Mouse (Mus musculus) ZHBTc4 (cell line): ENCODE measurements at regions not wholly inside any gene's neighbourhood (a gene's known extent, or its start where the extent isn't known, plus 50 kb on each side); places are given as distances from the start of the nearest gene placed in this dataset.
"Not testable (repeated sequence)": the region's sequence is repeated elsewhere in the genome, so short reads cannot be mapped to it uniquely, and the experiment has no call there.

Source experiments
- DNase-seq: peaks from one replicate; pipeline ENCODE4 v3.0.0-alpha.2; 2011; ENCODE audit warnings: low read depth, low spot score

DNA sequence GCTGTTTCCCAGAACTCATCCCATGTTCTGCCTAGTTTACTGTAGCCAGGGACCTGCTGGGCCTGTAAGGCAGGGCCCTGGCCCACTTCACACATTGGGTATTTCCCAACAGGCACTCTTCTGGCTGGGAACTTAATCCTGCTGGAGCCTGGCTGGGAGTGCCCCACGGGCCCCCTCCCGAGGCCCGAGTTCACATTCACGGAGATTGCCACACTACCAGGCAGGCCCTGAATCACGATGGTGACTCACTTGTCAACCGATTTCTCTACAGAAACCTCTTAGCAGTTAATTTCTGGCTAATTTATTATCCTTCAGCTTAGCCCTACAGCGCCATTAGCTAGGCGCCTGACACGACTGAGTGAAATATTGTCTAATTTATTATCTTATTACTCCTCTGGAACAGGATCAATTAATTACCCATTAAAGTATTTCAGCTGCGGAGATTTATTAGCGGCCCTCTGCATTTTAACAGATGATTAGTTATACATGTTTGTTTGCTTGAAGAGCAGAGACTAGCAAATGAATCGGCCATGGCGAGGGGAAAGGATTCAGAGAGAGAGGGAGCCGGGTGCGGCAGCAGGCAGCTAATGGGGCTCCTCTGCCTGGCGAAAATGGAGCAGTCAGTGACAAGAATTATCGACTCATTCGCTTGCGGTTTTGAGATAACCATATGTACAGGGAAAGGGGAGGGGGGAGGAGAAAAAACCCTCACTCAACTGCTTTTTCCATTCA is 229.7 kb upstream of the Zfp703 start:
- no peak for DNase-seq

DNA sequence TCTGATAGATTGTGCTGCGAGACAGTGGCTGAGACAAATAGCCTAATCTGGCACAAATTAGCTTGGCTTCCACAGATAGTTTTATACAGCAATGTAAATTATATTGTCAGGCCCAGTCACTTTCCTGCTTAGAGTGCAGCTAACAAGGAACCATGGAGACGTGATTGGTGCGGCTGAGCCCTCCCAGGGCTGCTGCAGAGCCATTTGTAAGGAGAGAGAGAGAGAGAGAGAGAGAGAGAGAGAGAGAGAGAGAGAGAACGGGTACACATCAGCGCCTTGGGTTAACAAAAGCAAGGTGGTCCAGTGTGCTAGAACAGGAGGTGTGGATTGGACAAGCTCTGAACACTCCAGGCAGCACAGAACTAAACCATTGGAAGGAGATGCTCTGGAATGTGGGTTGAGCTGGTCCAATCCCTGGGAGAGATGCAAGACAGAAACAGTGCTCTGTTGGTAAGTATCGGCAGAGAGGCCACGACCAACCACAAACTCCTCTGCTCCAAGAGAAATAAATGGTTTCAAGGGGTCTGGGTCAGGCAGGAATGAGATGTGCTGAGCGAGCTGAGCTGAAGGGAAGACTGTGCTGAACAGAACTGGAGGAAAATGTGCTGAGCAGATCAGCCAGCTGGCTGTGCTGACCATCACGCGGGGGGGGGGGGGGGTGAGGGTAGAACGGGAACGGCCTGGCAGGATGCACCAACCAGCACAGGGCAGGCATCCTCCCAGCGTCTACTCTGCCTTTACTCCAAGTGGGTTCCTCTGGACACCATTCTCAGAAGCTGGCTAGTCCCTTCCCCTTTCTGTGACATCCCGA is 228.8 kb upstream of the Zfp703 start:
- DNase-seq, result no peak

DNA sequence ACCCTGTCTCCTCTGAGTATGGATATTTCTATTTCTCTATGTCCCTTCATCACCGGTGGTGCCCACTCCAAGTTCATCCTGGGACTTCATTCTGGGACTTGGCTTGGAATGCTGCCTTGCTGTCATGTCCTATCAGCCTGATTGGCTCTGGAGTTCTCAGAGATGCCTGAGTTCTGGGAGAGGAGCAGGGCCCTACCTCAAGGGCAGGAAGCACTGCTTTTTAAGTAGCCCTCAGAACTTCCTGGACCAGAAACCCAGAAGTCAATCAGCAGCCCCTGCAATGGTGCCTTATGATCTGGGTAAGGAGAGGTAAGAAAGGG is 228.2 kb upstream of the Zfp703 start:
- DNase-seq, result no peak

DNA sequence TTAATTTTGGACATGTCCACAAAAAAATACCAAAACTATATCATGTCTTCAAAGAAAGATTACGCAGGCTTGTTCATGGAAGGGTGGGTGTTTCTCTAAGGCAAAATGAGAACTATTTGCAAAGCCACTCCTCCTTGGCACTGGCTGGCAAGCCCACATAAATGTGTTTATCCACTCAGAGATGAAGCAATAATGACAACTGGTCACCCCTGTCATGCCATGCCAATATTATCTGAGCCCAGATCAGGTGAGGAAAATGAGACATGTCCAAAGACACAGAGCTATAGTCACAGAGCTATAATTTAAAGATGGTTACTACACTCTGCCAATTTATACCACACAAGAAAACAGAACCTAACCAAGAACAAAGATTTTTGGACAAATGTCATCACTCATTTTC is 227.0 kb upstream of the Zfp703 start:
- no peak for DNase-seq

DNA sequence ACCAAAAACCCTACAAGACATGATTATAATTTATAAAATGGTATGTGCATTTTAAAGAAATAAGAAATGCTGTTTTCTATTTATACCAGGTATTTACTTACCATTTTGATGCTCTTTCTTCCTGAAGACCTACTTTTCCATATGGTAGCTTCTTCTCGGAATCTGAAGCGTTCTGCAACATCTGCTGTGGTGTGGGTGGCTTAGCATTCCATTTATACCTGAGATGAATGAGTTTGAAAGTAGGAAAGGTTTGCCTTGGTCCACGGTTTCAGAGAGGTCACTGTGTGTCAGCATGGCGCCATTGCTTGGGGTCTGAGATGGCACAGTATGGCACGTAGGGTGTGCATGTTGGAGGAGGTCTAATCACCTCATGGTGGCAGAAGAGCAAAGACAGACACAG is 225.5 kb upstream of the Zfp703 start:
- no peak for DNase-seq

DNA sequence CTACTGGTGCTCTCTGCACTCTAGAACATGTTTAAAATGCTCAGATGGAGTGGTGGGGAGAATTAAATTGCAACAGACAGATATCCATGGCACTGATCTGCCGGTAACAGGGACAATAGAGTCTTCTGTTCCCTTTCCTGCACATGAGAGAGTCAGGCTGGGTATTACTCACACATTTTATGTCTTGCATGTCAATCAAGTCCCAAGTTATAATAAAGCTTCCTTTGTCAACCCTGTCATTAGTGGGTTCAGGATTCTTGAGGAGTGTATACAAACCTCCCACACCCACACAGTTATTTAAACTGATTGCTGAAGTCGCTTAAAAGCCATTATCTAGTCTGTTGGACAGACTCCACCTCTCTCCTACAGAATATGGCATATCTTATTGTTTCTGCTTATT is 220.7 kb upstream of the Zfp703 start:
- no peak for DNase-seq

DNA sequence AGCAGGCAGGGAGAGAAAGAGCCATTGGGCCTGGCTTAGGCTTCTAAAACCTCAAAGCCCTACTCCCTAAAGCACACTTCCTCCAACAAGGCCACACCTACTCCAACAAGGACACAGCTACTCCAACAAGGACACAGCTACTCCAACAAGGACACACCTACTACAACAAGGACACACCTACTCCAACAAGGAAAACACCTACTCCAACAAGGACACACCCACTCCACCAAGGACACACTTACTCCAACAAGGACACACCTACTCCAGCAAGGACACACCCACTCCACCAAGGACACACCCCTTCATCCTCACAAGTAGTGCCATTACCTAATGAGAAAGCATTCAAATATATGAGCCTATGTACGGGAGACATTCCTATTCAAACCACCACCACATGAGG is 216.4 kb upstream of the Zfp703 start:
- peak; percentile 51 for DNase-seq

DNA sequence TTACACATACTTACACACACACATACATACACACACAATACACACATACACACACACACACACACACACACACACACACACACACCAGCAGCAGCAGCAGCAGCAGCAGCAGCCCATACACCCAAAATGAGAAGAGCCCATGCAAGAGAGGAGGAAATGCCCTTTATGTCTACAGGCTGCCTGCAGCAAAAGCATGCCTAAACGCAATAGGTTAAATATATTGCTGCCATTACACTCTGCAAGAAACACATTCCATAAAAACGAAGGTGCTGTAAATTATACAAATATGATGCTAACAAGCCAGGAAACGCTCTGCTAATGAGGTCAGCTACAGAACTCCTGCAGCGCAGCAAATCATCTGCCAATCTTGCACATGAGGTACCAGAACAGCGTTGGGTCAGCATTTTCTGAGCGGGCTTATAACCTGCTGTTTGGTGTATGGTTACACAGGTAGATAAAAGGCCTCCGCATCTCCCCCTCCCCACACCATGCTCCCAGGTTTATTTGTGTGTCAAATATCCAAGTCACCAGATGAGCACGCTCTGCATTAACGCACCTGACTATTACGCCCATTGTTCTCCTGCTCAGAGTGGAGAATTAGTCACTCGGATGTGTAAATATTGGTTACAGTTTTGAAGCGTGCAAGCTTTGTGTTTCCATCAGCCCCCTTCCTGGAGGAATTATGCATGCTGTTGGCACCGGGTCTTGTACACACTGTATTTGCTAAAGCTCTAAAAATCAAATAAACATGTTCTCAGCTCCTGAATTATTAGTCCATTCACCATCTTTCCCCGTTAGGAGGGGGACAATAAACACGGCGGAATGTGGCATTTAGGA is 214.0 kb upstream of the Zfp703 start:
- no peak for DNase-seq

DNA sequence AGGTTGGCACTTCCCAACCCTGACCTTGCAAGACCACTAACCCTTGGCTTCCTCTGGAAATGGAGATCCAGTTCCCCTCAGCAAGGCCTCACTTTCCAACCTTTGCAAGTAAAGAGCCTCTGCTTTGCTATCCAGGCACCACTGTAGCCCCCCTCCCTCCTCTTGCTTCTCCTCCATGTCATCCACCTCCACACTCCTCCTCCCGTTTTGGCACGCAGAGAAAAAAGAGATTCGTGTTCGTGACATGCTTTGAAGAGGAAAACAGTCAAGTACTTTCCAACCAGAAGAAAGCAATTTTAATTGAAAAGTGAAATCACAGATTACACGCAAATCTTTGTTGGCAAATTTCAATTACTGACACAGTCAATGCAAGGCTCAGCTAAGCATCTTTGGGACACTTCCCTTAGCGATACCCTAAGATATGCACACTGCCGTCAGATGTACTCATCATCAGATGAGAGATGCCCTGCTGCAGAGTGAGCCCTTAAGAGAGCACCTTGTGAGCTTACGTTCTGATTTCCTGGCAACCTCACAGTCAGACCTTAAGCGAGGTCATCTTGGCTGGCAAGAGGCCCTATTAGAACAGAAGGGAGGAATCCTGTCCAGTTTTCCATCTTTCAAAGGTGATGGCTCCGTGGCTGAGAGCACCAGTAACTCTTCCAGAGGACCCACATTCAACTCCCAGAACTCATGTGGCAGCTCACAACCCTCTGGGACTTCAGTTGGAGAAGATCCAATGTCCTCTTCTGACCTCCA is 208.5 kb upstream of the Zfp703 start:
- no peak for DNase-seq

DNA sequence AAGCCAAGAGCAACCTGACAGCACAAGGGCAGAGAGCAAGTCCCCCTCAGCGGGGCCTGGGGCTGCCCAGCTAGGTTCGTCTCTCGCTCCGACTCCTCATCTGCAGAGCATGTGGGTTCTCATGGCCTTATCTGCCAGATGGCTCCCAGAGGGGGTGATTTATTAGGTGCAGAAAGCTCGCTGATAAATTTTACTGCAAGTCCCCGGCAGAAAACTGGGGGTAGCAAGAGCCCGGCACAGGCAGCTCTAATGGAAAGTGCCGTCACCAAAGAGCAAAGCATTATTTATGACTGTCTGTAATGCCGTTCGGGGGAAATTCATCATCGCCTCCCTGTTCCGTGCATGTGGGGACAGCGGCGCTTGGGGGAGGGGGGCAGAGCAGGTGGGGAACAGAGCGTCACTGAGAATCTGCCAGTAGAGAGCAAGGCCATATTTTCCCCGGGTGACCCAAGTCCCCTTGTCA is 206.7 kb upstream of the Zfp703 start:
- no peak for DNase-seq

DNA sequence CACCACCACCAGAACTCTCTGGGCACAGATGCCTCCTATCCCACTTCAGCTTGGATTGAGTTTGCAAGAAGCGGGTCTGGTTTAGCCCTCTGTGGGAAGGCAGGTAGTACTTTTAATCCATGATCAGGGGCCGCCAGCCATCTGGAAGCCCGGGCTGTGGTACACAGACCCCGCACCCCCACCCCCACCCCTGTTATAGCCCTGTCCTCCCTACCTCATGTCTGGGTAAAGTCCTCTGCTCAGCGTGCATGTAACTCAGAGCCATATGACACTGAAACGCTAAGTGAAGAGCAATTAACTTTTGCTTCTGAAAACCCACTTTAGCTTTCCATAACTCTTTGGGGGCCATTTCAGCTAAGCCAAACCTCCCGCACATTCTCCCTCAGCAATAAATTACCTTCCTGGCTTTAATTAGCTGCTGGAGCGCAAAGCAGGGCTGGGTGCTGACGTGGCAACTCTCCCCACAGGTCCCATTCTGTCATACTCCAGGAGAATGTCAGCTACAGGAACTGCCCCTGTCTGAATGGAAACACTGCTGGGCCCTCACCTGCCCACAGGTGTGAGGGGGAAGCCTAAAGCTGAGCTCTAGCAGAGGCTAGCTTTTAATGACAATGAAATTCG is 198.1 kb upstream of the Zfp703 start:
- DNase-seq, result no peak

DNA sequence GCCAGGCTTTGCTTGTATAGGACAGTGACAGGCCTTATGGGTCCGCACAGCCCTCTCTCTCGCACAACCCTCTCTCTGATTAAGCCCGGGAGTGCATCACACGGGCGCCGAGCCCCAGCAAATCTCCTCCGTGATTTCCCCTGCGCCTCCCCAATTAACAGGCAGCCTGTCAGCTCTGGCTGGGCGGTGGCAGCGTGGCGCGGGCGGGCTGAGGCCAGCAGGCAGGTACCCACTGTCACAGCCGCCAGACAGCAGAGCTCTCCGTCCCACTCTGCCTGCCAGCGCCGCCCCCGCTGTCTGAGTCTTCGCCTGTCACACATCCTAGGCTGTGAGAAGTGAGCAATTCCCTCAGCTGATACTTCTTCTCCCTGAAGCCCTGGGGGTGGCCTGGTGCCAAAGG is 196.6 kb upstream of the Zfp703 start:
- peak; percentile 29 for DNase-seq

DNA sequence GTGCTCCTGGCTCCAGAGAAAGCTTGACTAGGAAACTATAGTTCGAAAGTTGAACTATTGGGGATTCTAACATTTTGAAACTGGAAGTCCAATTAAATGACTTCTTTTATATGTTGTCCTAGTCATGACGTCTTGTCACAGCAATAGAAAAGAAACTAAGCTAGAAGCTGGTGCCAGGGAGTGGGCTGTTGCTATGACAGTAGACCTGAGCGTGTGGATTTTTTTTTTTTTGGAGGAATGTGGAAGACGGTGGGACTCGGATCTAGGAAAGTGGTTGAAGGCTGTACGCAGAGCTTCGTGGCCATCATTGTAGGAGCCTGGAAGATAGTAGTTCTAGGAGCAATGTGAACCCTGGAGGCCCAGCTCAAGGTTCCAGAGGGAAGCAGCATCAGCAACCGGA is 194.2 kb upstream of the Zfp703 start:
- not testable (repeated sequence) for DNase-seq

DNA sequence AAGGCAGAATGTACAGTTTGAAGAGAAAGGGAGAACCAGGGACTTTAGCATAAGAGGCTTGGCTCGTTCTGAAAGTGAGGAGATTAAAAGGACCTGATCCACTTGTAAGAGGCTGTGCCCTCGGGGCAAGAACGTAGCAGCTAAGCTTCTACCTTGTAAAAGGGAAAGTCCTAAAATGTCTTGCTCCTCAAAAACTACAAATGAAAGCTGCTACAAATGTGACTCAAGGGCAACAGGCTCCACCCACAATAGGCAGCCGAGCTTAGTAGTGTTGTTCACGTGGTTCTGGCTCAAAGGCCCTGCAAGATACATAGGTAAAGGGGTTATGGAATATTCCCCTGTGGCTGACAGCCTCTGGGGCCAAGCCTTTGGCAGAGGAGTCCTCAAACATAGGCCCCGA is 192.7 kb upstream of the Zfp703 start:
- DNase-seq, result peak; percentile 42

DNA sequence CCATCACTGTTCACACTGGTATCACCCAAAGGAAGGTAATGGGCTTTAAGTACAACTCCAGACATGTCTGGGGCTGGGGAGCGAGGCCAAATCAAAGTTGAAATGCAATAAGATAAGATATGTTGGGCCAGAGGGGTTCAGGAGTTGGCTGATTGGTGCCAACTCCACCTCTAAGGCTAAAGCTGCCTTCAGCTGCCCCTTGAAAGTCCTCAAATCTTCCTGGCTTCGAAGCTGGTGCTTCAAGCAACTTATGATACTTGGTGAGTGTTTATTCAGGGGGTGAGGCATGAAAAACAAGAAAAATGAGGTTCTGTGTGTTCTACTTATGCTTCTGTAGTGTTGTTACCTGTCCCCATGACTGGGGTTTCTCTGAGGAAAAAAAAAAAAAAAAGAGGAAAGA is 185.3 kb upstream of the Zfp703 start:
- DNase-seq, result no peak

DNA sequence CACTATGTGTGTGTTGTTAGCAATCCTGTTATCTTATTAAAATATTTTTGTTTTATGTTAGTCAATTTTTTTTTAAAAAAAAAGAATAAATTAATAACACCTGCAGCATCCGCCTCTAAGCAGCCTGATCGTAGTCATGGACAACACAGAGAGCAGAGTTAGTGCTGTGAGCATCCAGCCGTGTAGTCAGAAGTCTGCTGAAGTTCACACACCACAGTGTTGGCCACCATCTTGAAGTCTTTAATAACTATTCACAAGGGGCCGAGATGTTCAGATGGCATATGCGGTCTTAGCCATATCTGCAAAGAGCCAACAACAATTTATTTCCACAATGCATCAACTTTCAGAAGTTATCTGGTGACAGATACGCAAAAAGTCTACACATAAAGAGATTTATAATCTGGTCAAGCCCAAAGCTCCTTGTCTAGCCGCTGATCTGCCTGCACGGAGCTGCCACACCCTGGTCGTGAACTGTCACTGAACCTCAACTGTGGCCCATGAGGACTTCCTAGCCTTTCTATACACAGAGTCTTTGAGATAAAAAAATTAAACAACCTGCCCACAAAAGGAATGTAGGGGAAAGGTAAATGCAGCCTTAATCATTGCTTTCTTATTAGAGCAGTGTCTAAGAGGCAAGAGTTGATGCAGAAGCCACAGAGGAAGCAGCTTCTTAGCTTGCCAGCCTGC is 183.4 kb upstream of the Zfp703 start:
- DNase-seq, result no peak

DNA sequence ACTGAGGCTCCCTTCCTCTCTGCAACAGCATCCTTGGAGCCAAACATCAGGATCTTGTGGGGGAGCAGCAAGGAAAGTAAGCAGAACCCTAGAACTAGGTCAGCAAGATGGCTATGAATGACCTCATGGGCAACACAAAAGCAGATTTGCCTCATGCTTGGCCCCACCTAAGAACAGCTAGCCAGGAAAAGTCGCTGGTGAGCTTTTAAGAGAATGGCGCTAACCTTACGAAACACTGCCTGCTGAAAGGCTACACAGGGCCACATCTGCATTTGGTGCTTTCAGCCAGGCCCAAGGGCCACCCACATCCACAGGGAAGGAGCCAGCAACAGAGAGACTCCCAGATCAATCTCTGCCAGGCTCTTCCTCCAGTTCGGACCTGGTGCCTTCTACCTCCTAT is 182.7 kb upstream of the Zfp703 start:
- no peak for DNase-seq

DNA sequence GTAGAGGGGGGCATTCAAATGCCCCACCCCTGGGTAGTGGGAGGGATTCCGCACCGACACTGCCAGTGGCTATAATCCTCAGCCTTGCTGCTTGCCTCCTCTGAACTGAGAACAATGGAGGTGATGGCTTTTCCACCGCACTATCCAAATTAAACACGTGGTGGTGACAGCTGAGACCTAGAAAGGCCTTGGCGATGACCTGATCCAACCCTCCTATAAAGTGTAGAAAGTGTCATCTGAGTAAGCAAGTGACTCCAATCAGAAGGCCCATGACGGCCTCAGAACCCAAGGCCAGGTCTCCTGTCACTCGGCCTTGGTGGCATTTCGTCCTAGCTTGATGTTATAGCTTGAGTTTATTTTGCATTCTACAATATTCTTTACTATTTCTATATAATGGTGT is 181.5 kb upstream of the Zfp703 start:
- no peak for DNase-seq

DNA sequence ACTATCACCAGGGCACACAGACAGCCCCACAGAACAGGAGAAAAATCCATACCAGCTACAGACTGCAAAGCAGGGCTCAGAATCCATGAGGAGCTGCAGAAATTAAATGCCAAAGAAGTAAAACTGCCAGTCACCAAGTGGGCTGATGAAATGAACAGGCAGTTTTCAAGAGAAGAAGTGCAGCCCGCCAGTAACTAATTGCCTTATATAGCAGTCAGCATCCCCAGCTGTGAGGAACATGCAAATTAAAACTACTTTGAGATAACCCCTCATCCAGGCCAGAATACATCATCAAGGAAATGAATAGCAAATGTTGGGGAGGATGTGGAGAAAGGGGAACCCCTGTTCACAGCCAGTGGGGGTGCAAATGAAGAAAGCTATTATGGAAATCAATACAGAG is 177.3 kb upstream of the Zfp703 start:
- DNase-seq, result no peak

DNA sequence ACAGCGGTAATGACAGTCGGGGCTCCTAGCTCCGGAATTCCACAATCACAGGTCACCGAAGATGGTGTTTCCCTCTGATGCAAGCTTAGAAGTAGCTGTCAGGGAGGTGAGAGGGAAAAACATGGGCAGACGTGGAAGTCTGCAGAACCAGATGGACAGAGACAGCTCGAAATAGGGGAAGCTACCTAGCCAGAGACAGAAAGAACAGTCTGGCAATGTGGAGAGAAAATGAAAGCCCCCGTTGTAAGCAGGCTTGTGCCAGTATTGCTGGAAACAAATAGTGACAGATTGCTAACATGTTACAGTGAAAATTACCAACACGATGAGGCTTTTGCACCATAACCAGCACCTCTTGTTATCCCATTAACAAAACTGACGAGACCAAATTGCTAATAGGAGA is 173.0 kb upstream of the Zfp703 start:
- no peak for DNase-seq

DNA sequence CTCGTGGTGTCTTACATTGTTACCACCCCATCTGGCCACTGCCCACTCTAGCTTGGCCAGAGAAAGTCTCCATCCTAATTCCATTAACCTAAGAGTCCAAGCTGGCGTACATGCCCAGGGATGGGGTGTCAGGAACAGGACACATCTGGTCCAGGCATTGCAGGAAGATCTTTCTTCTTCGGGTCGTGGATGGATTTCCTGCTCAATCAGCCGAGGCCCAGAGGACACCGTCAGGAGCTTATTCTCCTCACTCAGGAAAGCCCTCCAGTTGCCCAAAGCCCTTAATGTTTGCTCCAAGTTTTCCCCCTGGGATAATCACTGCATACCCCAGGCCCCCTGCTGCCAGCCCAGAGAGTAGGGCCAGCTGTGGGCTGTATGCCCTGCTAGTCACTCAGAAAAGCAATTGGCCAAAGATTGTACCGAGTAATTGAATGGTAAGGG is 172.2 kb upstream of the Zfp703 start:
- DNase-seq, result no peak
